Mouse (Mus musculus) heart, postnatal 25 days (tissue): ENCODE results near the gene Heatr5a. TPM values are rescaled to one million over a fixed set of nuclear protein-coding genes. Genes with fewer than 3 reads are reported as not detected.

Experiments used
- DNase-seq: peaks from one replicate; pipeline ENCODE4 v3.0.0; 2022; ENCODE audit warnings: low spot score
- intact Hi-C: fragments of 180-260 bp; cut with DNase I; formaldehyde crosslinking; loops from one replicate; pipeline ENCODE4 v1.15.1; 2025
- total RNA-seq, 2 experiments: library from RNA; stranded (reverse); gene quantifications; 2 replicates each; pipeline ENCODE4 v1.2.3; 2021

The Heatr5a gene
- total RNA-seq, 2 experiments from 2014 or later: 18.9 to 21.6 TPM

- DNase-seq: no peak
- intact Hi-C loops: no loop called here
These were observed 83.5 kb downstream of the Heatr5a start for GRCm38 (mm10) chr12:51887301-51888290.

- intact Hi-C loops: no loop called here
- no peak for DNase-seq
These were observed 84.8 kb downstream of the Heatr5a start for GRCm38 (mm10) chr12:51886369-51886768.

- intact Hi-C loops: loop anchor here (5.0 kb wide), 2 partner anchors 58 to 88 kb away; partner anchors contain the start of gene Hectd1
- no peak for DNase-seq
These were observed 86.3 kb downstream of the Heatr5a start for GRCm38 (mm10) chr12:51884801-51885200.

GRCm38 (mm10) chr12:51883297-51883805, 87.8 kb downstream of the Heatr5a start:
- intact Hi-C loops: loop anchor here (5.0 kb wide), 2 partner anchors 56 to 86 kb away; partner anchors contain the start of gene Hectd1
- DNase-seq: no peak

- intact Hi-C loops: loop anchor here (5.0 kb wide), 2 partner anchors 55 to 85 kb away; partner anchors contain the start of gene Hectd1
- peak; percentile 48 for DNase-seq
These were observed 88.4 kb downstream of the Heatr5a start for GRCm38 (mm10) chr12:51882606-51883296.

- intact Hi-C loops: loop anchor here (5.0 kb wide), 2 partner anchors 54 to 84 kb away; partner anchors contain the start of gene Hectd1
- no peak for DNase-seq
These were observed 89.3 kb downstream of the Heatr5a start for GRCm38 (mm10) chr12:51881775-51882174.

GRCm38 (mm10) chr12:51871446-51872144, 99.5 kb downstream of the Heatr5a start:
- no peak for DNase-seq
- intact Hi-C loops: no loop called here

DNA sequence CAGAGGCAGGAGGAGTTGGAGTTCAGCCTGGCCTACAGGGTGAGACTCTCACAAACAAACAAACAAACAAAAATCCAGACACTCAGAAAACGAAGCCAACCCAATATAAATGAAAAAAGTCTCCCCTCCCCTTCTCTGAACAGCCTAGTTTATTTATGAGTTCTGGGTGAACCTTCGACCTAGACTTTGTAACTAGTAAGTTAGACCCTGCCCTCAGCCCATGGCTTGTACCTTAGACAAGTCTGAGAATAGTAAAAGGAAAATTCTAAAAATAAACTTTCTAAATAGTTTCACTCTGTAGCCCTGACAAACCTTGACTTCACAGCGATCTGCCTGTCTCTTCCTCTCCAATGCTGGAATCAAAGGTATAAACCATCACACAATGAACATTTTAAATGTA, 101.6 kb downstream of the Heatr5a start:
- DNase-seq: no peak
- intact Hi-C loops: no loop called here

- no peak for DNase-seq
- intact Hi-C loops: no loop called here
These were observed 104.0 kb downstream of the Heatr5a start for GRCm38 (mm10) chr12:51867076-51867475.

DNA sequence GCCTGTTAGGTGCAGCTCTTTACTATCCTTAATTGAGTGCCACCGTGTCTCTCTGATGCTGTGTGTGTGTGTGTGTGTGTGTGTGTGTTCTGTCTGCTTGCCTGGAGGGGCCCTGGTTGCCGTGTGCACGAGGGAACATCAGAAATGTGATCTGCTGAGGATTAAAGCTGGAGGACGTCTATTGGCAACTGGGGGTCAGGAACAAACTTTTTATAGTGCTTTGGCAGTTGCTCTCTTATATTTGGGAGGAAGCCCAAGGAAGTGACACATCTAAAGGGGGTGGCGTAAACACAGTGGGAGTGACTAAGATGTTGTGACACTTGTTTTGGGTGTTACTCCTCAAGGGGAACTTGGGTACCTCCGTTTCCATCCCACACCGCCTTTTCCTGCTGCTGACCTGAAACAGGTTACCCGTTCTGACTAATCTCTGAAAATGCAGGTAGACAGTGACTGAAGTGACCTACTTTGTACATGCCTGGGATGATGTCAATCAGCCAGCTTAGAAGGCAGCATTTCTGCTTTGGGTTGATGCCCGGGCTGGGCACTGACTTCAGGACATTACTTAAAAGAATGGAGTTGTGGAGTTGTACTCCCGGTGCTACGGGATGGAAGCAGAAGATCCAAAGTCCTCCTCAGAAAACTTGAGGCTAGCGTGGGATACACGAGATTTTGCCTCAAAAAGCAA, 104.8 kb downstream of the Heatr5a start:
- intact Hi-C loops: no loop called here
- peak; percentile 17 for DNase-seq

DNA sequence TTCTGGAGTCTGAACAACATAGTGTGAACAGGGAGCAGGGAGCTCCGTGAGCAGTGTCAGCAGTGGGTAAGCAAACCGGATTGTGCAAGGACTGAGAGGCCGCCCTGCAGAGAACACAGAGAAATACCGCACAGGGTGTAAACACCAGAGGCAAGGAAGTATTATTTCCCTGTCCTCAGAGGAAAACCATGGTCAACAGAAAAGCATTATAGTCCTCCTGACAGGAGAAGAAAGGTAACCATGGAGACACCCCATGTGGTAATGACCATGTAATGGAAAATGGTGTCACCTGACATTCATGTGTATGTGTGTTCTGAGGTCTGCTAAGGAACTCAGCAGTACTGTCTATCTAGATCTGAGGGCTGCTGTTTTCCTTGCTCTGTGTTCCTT, 105.3 kb downstream of the Heatr5a start:
- intact Hi-C loops: no loop called here
- DNase-seq: peak; percentile 7

- intact Hi-C loops: no loop called here
- no peak for DNase-seq
These were observed 105.9 kb downstream of the Heatr5a start for GRCm38 (mm10) chr12:51865061-51865789.

GRCm38 (mm10) chr12:51863116-51864002, 107.8 kb downstream of the Heatr5a start:
- intact Hi-C loops: no loop called here
- no peak for DNase-seq

GRCm38 (mm10) chr12:51858134-51859028, 112.7 kb downstream of the Heatr5a start:
- intact Hi-C loops: no loop called here
- DNase-seq: no peak

DNA sequence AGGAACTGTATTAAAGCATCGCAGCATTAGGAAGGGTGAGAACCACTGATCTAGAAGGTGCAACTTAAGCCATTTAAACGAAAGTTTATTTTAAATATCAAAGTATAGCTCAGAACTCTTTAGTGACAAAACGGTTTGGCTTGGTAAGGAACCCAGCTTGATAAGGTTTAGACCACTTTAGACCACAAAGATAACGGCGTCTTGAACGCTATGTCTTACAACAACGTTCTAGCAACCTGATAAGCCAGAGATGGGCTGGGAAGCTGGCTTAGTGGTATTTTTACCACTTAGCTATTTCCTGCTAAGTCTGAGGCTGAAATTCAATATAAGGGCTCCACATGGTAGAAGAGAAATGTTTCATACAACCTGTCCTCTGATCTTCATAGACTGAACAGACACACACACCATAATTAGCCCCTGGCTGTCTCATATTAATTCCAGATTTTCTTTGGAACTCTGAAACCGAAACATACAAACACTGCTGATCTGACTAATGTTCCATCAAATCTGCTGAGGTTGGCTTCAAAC, 114.3 kb downstream of the Heatr5a start:
- DNase-seq: no peak
- intact Hi-C loops: no loop called here

- DNase-seq: no peak
- intact Hi-C loops: no loop called here
These were observed 115.2 kb downstream of the Heatr5a start for GRCm38 (mm10) chr12:51855872-51856271.
